Mouse (Mus musculus) lung, postnatal 0 days (tissue): ENCODE measurements at regions not wholly inside any gene's neighbourhood (a gene's known extent, or its start where the extent isn't known, plus 50 kb on each side); places are given as distances from the start of the nearest gene placed in this dataset.

Experiments used
- CTCF ChIP-seq: IDR thresholded peaks from 2 replicates; pipeline ENCODE4 v1.5.1; 2016; ENCODE audit warnings: antibody characterized with exemption, mild to moderate bottlenecking
- EP300 ChIP-seq: IDR thresholded peaks from 2 replicates; pipeline ENCODE4 v1.6.1; 2016; ENCODE audit warnings: antibody characterized with exemption, mild to moderate bottlenecking, control low read depth

DNA sequence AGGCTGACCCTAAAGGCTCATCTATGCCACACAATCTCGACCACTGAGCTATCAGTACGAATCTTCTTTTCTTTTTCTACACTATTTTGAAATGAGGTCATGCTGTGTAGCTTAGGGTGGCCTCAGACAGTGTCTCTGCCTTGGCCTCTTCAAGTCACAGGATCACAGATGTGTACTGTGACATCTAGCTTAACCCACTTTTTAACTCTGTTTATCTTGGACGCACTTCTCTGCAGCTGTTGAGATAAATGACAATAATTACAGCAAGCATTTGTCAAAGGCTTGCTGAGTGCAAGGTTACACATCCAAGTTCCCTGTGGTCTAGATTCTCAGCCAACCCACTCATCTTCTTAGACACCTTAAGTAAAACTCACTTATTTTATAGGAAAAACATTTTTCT lies 63.3 kb upstream of the Adtrp start:
- TF ChIP-seq CTCF, result no peak
- no peak for TF ChIP-seq EP300
